Mouse (Mus musculus) ovary, postnatal 10 days (tissue): Measurements from ENCODE around the gene Clstn2.

Experiments used
- DNase-seq: peaks from one replicate; pipeline ENCODE4 v3.0.0; 2022; ENCODE audit warnings: low spot score

The Clstn2 gene

DNA sequence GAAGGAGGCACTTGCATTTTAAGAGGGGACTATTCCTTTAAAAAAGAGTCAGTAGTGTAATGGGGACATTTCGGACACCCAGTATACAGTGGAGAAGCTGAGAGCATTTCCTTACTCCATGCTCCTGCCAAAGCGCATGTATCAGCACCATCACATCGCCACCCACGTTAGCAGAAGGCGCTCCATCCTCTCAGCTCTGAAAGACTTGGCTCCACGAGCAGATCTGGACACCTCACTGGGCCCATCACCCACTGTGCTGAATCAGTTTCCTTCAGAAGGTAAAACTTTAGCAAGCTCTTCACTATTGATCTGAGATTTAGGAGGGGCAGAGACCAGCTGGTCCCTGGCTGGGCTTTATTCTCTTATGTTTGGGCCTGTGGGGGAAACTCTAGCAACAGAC is 469.9 kb downstream of the Clstn2 start:
- DNase-seq = no peak

DNA sequence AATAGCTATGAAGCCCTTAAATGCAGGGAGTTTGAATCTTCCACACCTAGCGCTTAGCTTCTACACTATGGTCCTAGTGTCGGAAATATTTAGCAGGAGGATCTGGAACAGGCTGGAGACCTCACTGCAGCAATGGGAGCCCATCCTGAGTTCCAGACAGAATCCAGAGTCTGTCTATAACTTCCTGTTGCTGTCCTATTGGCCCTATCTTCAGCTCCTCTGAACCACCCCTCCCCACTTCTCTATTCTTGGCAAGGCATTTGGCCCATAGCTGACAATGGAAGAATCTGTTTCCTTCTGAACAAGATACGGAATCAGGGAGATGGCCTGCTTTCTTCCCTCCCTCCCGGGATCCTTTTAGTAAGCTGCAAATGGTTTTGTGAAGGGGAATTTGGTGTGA is 488.6 kb downstream of the Clstn2 start:
- no peak for DNase-seq

DNA sequence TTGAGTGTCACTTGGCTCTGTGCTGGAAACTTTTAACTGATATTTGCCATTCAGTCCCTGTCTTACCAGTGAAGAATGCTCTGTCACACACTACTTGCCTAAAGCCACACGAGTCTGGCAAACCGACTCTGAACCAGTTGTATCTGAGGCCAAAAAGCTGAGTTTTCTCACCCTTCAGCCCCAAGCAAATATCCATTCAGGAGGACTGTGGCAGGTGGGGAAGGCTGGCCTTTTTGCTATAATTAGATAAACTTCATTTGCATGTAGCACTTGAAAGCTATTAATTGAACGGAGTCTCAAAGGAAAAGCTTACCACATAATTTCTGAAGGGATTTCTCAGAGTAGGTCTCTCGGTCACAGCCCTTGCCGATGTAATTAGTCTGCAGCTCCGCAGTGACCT is 491.6 kb downstream of the Clstn2 start:
- no peak for DNase-seq

DNA sequence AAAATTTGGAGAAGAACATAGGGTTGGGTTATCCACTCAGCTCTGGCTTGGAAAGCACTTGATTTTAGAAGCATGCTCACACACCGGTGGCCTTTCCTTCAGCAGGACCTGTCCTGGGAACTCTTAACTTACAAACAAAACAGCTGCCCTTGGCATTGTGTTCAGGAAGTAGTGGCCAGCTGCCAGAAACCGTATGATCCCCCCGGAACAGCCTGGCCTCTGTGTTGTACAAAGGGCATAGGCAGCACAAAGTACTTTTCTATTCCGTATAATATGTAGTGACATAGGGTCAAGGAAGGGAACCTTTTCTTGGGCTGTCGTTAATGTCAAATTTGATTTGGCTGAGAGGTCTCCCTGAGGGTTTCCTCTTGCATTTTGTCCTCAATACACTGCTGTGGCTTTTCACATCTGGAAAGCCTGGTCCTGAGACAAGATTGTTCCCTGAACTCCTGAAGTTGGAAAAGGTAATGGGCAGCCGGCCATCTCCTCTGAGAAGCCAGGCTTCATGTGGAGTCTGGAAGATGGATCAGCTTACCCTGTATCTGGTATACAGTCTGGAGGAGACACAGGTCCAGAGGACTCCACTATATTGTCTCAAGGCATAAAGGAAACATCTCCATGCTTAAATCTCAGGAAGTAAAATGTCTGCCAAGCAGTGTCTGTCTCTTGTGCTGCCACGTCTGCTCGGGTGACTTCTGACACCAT is 494.8 kb downstream of the Clstn2 start:
- DNase-seq = no peak

DNA sequence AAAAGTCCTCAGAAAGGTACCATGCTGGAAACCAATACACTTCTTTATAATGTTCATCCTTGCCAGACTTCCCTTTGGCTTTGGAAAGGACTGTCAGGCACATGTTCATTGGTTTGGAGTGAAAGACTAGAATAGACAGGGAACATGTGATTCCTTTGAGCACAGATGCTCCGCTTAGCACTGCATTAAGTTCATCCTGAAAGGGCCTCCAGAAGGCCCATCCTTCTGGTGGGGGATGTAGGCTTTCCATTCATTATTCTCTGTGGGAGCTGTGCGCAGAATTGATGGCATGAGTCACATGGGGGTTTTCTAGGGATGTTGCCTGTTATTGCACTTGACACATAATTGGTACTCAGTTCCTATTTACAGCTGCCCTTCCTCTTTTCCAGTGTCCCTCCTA is 498.8 kb downstream of the Clstn2 start:
- no peak for DNase-seq

DNA sequence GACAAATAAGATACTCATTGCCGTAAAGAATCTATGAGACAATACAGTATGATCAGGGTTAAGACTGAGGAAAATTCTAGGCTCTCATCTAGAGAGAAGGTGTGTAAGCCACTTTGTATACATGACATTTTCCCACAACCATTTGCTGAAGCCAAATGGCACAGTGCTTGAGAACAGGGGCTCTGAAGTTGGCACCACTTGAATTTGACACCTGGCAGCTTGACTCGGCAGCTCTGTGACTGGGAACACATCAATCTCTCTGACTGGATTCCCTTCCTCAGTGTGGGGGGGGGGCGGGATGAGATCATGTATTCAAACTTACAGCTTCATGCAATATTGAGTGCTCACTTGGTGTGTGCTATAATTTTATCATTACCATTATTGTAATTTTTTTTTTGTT is 499.7 kb downstream of the Clstn2 start:
- DNase-seq = no peak

DNA sequence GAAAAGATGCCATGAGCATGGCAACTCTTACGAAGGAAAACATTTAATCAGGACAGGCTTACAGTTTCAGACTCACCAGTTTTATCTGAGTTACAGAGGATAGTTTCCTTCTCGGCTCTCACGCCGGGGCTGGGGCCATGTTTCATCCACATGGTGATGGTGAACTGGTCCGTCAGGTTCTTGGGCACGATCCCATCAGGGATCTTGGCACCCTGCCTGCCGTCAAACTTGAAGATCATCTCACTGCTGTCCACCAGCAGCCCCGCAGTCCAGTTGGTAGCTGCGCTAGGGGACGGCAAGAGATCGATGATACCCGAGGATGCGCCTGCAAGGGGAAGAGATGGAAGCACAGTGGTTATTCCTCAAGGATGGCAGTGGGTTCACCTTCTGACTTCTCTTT is 500.4 kb downstream of the Clstn2 start:
- DNase-seq = no peak

DNA sequence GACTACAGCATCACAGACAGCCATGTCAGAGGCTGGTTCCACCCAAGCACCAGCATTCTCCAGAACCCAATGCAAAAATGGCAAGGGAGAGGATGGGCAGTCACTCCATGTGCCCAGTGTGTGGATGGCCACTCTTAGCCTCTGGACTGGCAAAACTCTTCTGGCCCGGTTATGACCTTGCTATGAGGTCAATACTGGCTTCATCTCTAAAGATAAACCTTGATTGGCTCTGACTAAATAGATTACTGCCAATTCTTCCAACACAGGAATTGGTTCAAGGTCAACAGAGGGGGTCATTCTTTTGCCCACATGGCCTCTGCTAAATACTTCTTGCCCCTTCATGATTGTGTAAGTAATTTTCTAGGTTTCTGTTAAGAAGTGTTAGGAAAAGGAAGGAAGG is 505.1 kb downstream of the Clstn2 start:
- no peak for DNase-seq

DNA sequence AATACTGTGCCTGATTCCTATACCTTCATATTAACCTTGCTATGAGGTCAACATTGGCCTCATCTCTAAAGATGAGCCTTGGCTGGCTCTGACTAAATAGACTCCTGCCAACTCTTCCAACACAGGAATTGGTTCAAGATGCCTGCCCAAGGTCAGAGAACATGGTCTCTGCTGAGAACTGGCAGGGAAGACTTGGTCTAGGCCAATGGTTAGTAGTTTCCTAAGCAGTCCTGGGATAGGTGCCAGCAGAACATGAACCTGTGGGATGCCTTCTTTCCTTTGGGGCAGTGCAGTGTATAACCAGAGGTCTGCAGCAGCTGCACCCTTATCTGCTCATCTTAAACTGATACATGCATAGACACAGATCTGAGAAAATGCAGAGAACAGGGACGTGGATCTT is 505.7 kb downstream of the Clstn2 start:
- DNase-seq = no peak

DNA sequence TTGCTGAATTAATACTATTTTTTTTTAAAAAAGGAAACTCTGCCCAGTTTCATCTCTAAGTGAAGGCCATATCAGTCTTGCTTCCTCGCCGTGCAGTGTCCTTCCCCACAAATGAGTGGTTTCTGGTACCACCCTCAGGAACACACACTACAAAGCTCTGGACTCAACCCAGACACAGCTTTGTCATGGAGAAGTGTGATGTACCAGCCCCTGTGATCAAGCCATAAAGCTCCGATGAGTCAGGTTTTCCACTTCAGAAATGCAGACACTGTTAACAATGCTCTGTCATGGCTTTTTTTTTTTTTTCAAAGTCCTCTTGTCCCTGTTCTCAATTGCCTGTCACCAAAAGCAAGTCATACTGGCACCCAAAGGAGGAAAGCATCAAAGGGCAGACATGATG is 507.4 kb downstream of the Clstn2 start:
- DNase-seq = no peak

DNA sequence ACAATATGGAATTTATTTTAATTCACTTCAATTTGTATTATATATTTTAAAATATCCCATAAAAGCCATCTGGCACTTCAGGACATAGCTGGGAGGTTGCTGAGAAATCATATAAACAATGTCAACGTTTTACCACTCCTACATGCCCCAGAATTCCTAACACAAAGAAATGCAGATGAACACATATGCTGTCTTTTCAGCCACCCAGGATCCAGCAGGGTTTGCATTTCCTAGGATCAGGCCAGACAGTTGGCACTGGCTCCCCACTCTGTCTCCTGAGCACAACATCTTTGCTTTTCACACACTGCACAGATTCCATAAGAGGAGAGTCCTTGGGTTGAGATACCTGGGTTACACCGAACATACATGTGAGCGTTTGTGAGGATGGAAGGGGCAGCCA is 508.1 kb downstream of the Clstn2 start:
- no peak for DNase-seq

DNA sequence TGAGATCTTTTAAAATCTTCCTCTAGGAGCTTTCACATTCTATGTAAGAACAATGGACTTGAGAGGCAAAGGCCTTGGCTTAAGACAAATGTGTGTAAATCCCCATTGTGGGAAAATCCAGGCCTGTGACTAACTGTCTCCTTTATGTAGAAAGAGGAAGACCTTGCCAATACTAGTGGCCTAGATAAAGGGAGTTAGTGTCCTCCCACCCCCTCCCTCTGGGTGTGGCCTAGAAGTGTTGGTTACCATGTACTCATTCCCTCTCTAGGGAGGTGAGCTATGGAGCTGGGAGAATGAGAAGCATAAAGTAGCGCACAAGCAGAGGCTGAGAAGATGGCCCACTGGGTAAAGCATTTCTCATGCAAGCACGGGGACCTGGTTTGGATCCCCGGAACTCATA is 512.2 kb downstream of the Clstn2 start:
- DNase-seq = no peak

DNA sequence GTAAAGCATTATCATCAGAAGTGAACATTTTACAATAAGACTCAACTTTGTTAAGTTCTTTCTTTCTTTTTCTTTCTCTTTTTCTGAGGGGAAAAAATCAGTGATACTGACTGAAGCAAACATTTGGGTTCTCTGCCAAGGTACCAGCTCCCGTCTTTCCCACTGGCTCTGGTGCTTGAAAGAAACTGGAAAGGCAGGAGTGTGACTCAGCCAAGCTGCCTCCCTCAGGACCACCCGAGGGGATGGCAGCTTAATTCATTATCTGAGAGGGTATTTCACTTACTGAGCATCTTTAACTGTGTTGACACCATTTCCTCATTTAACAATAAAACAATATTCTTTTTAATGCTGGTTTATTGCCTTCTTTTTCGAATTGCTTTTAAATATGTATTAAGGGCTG is 516.0 kb downstream of the Clstn2 start:
- no peak for DNase-seq

DNA sequence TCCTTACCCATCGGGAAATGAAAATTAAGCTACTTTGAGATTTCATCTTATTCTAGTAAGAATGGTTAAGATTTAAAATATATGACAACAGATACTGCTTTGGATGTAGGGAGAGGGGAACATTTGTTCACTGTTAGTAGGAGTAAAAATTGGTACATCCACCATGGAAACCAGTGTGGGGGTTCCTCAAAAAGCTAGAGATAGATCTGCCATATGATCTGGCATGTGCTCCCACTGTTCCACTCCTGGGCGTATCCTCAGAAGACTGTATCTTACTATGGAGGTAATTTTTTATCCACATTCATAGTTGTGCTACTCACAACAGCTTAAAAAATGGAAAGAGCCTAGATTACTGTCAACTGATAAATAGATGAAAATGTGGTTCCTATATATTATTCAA is 518.3 kb downstream of the Clstn2 start:
- no peak for DNase-seq

DNA sequence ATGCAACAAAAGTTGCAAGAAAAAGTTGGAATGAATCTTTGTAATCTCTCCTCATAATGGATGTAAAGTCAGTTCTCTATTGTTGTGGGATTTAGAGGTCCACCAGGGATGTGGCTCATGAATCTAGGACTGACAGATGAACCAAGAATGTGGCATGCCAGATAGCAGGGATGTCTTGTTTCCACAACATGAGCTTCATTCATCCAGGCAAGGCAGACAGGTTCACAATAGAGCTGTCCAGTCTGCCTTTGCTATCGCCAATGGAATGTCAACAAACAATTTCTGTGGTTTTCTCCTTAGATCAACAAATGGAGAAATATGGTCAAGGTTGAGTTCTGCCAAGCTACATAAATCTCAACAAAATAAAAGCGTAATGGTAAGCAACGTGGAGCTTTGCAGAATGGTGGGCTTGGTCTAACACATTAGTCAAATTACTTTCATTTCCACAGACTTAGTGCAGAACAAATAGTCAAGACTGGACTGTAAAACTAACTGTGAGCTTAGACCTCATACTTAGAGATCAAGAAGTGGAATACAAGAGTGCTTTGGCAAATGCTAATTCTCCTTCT is 520.6 kb downstream of the Clstn2 start:
- no peak for DNase-seq

DNA sequence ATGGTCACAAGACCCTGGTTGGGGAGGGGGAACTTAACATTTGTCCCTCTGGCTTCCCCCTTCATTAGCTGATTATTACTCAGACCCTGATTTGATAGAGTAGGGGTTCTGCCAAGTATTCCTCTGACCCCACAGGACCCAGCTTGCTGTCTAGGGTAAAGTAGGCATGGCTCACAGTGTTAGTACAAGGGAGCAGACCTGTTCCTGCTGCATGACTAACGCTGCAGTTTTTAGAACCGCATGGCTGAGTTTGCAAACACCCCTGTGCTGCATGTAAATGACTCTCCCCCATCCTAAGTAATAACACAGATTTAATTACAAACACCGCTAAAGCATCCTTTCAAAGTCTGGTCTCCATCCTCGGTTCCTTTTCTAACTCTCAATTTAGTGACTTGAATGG is 531.6 kb downstream of the Clstn2 start:
- DNase-seq = no peak

DNA sequence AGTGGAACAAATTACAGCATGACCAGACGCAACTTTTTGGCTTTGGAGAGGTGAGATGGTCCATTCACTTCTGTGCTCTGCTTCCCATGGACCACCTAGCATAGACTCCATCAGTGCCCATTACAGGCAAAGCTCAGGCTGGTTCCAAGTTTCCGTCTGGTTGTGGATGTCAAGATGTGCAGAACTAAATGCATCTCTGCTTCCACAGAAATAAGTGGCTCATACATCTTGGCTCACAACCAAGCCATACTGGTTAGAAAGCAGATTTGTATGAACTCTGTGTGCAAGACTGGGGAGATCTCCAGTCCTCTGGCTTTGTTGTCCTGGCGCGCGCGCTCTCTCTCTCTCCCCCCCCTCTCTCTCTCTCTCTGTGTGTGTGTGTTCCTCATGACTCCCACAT is 537.9 kb downstream of the Clstn2 start:
- no peak for DNase-seq

DNA sequence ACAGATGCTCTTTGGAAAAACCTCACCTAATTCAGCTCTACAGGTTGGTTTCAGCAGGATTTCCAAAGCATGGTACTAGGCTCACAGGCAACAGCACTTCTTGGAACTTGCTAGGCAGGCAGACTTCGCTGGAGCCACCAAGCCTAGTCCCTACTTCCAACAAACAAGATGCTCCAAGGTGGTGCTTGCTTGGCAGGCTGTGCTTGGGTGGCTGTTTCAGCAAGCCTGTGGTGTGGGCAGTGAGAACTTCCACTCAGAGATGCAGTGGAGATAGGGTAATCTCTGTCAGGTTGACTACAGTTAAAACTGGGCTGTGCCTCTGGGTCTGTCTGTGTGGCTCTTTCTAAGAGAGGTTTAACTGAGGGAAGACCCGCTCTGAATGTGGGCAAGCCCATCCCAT is 541.4 kb downstream of the Clstn2 start:
- DNase-seq = no peak

DNA sequence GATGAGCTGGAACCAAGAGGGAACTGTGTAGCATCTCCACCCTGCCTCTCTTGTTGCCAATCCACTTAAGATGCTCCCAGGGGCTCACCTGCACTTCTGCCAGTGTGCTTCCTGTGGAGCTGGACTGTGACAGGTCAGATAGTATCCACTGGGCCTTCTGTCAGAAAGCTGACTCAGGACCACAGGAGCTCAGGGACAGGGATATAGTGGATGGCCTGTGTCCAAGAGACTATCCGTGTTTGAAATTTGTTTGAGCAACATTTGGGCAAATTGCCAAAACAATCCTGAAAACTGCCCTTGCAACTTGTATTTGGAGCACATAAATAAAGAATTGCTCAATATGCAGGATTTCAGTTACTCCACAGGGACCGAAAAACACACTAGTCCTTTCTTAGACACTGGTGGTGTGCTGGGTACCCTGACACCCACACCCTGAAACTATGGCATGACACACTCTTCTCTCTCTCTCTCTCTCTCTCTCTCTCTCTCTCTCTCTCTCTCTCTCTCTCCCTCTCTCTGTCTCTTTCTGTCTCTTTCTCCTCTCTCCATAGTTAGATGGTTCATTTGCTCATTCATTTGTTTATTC is 542.3 kb downstream of the Clstn2 start:
- no peak for DNase-seq

DNA sequence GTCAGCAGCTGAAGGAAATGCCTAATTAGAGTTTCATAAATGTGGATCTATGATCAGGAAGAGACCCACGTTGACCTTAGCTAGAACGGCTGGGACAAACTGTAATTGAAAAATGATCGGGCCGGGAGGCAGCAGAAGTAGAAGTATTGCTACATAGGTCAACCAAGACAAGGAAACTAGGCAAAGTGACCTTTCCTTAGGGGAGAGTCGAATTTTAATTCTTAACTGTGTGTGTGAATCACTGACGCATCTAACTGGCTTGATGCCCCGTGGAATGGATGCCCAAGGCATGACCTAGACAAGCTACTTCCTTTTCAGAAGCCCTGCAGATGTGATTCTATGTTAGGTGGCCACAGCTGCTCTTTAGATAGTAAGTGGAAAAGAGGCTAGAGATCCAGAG is 546.2 kb downstream of the Clstn2 start:
- no peak for DNase-seq

DNA sequence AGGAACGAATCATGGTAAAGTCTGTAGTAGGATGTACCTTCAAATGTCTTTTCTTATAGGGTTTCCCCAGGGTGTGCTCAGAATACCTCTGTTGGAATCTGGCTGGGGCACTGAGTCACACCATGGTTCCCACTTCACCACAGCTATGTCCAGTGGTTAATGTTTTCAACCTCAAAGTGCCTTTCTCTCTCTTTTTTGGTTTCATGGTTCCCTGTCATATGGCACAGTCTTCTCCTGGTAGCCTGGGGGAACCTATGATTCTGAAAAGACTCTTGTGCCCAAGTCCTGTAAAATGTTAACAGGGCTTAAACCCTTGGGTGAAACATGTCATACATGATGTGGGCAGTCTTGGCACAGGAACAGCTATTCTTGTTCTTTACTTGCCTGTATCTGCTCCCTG is 551.8 kb downstream of the Clstn2 start:
- no peak for DNase-seq

DNA sequence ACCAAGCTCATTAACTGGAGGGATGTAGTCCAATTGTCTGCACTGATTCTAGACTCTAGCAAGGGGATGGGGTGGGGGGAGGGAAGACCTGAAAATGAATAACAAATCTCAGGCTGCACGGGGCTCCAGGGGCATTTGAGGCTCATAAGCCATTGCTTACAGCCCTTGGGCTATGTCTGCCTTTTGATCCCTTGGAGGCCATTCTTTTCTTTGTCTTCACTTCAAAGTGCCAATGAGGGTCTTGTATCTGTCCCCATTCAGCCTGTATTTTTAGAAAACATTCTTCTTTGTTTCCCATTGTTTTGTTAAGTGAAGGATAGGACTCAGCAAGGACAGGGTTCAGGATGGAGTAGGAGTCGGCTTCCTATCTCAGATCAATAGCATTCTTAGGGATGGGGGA is 556.0 kb downstream of the Clstn2 start:
- DNase-seq = no peak

DNA sequence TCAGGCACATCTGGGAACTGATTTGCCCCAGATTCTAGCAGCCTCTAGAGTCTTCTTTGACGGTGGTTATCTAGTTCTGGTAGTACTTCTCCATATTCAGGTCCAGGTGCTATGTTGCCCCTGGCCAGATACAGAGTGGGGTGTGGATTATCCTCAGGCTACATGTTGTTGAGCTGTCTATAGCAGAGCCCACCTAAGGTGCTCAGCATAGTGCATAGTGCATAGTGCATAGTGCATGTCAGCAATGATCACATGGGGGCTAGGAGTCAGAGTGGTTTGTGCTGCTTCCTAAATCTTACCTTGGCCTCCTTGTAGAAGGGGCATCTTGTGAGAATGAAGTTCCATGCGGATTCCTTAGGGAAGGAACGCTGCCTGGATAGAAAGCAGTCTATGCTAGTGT is 556.5 kb downstream of the Clstn2 start:
- DNase-seq = no peak

DNA sequence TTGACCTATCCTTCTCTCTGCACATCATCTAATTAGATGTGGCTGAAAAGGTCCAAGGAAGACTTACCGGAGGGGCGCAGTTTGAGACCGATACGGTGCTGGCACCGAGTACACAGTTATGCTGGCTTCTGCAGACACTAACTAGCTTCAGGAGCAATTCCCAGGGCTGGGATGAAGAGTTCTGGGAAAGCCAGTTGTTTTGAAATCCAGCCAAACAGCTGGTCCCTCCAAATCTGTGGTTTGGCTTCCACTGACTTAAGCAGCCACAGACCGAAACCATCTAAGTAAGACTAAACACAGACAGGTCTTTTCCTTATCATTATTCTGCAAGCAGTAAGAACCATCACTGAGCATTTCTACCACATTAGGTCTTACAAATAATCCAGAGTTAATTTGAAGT is 558.1 kb downstream of the Clstn2 start:
- no peak for DNase-seq
